Mouse (Mus musculus) R1 (cell line): ENCODE results near the gene Lenep.
A peak's percentile ranks its signal among the peaks of the same experiment; 100 is the strongest.
"Not testable (repeated sequence)": the region's sequence is repeated elsewhere in the genome, so short reads cannot be mapped to it uniquely, and the experiment has no call there.

Source experiments
- DNase-seq: peaks from one replicate; pipeline ENCODE4 v3.0.0-alpha.2; 2018; ENCODE audit warnings: low read depth, low spot score

Lenep gene

DNA sequence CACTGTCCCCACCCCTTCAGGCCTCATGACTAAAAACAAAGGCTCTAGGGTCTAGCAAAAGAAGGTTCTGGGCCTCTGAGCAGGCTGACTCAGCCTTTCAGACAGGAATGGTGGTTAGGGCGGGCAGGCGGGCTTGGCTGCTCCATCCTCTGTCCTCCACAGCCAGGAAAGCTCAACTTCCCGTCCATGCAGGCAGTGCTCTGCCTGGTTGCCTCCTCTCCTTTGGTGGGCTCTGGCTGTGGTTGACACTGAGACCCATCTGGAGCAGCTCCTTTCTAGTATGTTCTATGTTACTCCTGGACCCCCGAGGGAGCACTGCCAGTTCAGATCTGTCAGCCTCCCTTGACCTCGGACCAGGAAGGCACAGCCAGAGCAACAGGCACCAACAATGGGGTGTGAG lies at the start of gene Lenep:
TSS of gene Lenep (minus strand) at position 101 of the 400 bp plus-strand sequence.
- DNase-seq: no peak

DNA sequence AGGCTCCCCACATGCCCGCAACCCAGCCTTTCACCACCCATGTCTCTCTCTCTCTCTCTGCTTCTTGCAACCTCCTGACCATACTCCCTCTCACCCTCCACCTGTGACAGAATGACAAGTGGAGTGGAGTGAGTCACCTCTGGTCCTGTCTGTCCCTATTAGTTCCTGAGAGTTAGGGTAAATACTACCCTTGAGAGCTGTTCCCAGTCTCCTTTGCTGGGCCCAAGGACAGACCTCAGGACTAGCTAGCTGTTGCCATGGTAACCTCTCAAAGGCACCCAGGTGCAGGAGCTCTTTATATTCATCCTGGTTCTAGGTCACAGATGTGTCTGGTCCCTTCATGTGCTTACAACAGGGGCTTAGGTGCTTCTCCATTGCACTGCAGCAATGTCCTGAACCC lies 49.3 kb upstream of the Lenep start:
- peak; percentile 67 for DNase-seq

GRCm38 (mm10) chr3:89449541-89449940 lies 46.9 kb upstream of the Lenep start:
- peak; percentile 99 for DNase-seq

GRCm38 (mm10) chr3:89448720-89449537 lies 46.3 kb upstream of the Lenep start:
- DNase-seq: peak; percentile 49

- DNase-seq: no peak
Observed at GRCm38 (mm10) chr3:89440691-89441090, 38.1 kb upstream of the Lenep start.

- DNase-seq: peak; percentile 66
Observed at GRCm38 (mm10) chr3:89437269-89437668, 34.7 kb upstream of the Lenep start.

GRCm38 (mm10) chr3:89436176-89437113 lies 33.9 kb upstream of the Lenep start, which contains the start of gene Pbxip1:
Gene Pbxip1, plus strand, starts transcription at chr3:89436706.
- DNase-seq: peak; percentile 94

- DNase-seq: no peak
Observed at GRCm38 (mm10) chr3:89435041-89435440, 32.4 kb upstream of the Lenep start.

DNA sequence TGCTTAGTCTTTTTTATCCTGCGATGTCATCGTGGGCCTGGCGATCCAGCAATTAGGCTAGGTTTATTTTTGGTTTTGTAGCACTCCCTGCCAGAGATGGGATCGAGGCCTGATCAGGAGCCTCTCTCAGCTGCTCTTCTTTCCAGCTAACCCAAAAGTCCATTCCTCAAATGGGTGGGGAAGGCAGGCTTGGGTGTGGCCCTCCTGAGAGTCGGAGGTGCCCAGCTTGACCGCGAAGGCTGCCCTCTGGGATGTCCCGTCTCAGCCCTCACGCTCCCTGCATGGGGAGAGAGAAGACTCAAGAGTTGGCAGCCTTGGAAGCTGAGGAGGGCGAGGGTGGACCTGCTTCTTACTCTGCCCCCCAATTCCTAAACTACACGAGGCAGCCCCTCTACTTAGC lies 31.9 kb upstream of the Lenep start:
- no peak for DNase-seq

GRCm38 (mm10) chr3:89432606-89433005 lies 30.0 kb upstream of the Lenep start:
- DNase-seq: no peak

- DNase-seq: peak; percentile 97
Observed at GRCm38 (mm10) chr3:89430171-89431159, 27.9 kb upstream of the Lenep start, which contains the start of gene Pygo2. Gene Pygo2, plus strand, starts transcription at chr3:89430214.

DNA sequence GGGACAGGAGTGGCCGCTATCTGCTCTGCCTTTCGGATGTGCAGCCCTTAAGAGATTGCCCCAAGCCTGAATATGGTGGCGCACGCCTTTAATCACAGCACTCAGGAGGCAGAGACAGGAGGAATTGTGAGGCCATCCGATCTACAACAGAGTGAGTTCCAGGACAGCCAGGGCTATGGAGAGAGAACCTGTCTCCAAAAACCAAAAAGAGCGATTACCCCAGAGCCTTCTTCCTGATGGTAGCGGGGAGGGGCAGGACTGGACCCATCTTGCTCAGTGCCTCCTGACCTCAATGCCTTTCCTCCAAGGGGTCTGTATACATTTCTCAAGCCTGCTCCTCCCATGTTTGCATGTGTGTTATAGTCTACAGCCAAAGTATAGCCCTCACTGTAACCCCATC lies 26.4 kb upstream of the Lenep start:
- not testable (repeated sequence) for DNase-seq

DNA sequence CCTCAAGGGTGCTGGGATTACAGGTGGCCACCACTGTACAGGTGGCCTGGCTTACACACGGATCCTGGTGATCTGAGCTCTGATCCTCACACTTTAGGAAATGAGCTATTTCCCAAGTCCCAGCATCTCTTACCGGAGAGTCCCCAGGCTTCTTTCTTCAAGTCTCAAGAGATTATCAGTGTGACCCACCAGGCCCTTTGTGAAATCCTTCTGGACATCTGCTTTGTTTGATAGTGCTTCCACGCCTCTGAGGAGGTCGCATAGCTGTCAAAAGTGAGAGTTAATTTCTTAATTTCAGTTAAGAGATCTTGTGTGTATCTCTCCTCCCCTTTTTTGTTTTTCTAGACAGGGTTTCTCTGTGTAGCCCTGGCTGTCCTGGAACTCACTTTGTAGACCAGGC lies 23.3 kb upstream of the Lenep start:
- no peak for DNase-seq

- DNase-seq: peak; percentile 66
Observed at GRCm38 (mm10) chr3:89425141-89425525, 22.5 kb upstream of the Lenep start.

GRCm38 (mm10) chr3:89424416-89425140 lies 22.0 kb upstream of the Lenep start:
- peak; percentile 61 for DNase-seq

- peak; percentile 36 for DNase-seq
Observed at GRCm38 (mm10) chr3:89422556-89423205, 20.1 kb upstream of the Lenep start.

DNA sequence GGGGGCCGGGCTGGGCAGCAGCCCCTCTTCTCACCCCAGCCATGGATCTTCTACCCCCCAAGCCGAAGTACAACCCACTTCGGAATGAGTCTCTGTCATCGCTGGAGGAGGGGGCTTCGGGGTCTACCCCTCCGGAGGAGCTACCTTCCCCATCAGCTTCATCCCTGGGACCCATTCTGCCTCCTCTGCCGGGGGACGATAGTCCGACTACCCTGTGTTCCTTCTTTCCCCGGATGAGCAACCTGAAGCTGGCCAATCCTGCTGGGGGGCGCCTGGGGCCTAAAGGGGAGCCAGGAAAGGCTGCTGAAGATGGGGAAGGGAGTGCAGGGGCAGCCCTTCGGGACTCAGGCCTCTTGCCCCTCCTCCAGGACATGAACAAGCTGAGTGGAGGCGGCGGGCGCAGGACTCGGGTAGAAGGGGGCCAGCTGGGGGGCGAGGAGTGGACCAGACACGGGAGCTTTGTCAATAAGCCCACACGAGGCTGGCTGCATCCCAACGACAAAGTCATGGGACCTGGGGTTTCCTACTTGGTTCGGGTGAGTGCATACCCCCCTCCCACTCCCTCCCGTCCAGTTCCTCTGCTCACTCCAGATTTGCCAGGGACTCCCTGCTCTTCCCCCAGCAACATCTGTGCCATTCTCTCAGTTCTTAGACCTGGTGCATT lies 19.3 kb upstream of the Lenep start:
- peak; percentile 32 for DNase-seq

DNA sequence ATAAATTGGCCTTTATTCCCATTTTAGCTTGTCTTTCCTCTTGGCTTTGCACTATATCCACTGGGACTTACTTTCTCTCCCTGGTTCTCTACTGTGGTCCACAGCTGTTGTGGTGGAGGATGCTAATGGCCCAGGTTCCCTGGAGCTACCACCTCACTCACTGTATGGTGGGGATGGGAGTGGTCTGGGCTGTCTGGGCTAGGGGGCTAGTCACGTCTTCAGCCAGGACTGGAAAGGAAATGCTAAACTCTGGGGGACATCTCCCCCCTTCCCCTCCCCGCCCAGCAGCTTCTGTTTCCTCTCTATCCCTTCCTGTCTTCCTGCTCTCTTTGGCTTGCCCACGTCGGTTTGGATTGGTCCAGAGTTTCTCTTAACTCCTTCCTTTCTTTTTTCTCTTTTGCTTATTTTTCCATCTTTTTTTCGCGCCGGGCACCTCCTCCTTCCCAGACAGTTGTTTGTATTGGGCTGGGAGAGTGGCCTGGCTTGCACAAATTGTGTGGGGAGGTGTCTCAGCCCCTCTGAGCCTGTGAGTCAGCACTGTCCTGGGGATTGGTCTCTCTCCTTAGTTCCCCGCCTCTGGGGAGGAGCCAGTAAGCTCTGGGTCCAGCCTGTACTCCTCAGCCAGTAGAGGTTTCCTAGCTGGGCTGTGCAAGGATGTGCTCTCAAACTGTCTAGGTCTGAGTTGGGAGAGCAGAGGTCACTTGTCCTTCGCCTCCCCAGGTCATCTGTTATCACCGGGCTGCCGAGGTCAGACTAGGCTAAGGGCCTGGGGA lies 18.6 kb upstream of the Lenep start:
- peak; percentile 97 for DNase-seq

- DNase-seq: no peak
Observed at GRCm38 (mm10) chr3:89420421-89420820, 17.8 kb upstream of the Lenep start.
